Mouse (Mus musculus): ENCODE results near the gene Lss.

Gene Lss

GRCm38 (mm10) chr10:76551556-76551955 is 20.2 kb downstream of the Lss start:
- in situ Hi-C loops (cut with MboI; ENCODE audit: unreplicated experiment in 2 of 2): no loop called here

GRCm38 (mm10) chr10:76554061-76554460 is 22.7 kb downstream of the Lss start:
- in situ Hi-C loops (cut with MboI; ENCODE audit: unreplicated experiment in 2 of 2): no loop called here

GRCm38 (mm10) chr10:76561972-76562371 is 30.6 kb downstream of the Lss start, which contains the start of gene Spatc1l:
Gene Spatc1l (plus strand): TSS chr10:76562272.
- in situ Hi-C loops (cut with MboI; ENCODE audit: unreplicated experiment in 2 of 2): no loop called here

GRCm38 (mm10) chr10:76569996-76570685 is 38.8 kb downstream of the Lss start:
- in situ Hi-C loops (cut with MboI; ENCODE audit: unreplicated experiment in 2 of 2): no loop called here

GRCm38 (mm10) chr10:76571070-76571469 is 39.7 kb downstream of the Lss start:
- in situ Hi-C loops (cut with MboI; ENCODE audit: unreplicated experiment in 2 of 2): no loop called here

- in situ Hi-C loops (cut with MboI; ENCODE audit: unreplicated experiment in 2 of 2): no loop called here
These were observed 40.8 kb downstream of the Lss start for GRCm38 (mm10) chr10:76572151-76572550.

GRCm38 (mm10) chr10:76575374-76575773 is 44.0 kb downstream of the Lss start, which contains the start of gene Ftcd:
Gene Ftcd (plus strand): TSS chr10:76575648.
- in situ Hi-C loops (cut with MboI; ENCODE audit: unreplicated experiment in 2 of 2): no loop called here

- in situ Hi-C loops (cut with MboI; ENCODE audit: unreplicated experiment in 2 of 2): no loop called here
These were observed 45.5 kb downstream of the Lss start for GRCm38 (mm10) chr10:76576920-76577319.

GRCm38 (mm10) chr10:76584138-76584537 is 52.8 kb downstream of the Lss start:
- in situ Hi-C loops (cut with MboI; ENCODE audit: unreplicated experiment in 2 of 2): no loop called here

GRCm38 (mm10) chr10:76586190-76586589 is 54.8 kb downstream of the Lss start:
- in situ Hi-C loops (cut with MboI; ENCODE audit: unreplicated experiment in 2 of 2): no loop called here

- in situ Hi-C loops (cut with MboI; ENCODE audit: unreplicated experiment in 2 of 2): no loop called here
These were observed 58.8 kb downstream of the Lss start for GRCm38 (mm10) chr10:76590197-76590596.

- in situ Hi-C loops (cut with MboI; ENCODE audit: unreplicated experiment in 2 of 2): no loop called here
These were observed 65.0 kb downstream of the Lss start for GRCm38 (mm10) chr10:76596338-76596737.

GRCm38 (mm10) chr10:76602690-76603089 is 71.3 kb downstream of the Lss start:
- in situ Hi-C loops (cut with MboI; ENCODE audit: unreplicated experiment in 2 of 2): no loop called here

All from v-Abl transformed pro-B cells (cell line).